Mouse (Mus musculus) adipocyte (in vitro differentiated cells): Measurements from ENCODE around the gene Leng9.
A peak's percentile ranks its signal among the peaks of the same experiment; 100 is the strongest.

Experiments
- DNase-seq: peaks from one replicate; pipeline ENCODE4 v3.0.0-alpha.2; 2016; ENCODE audit warnings: low spot score

Gene Leng9

DNA sequence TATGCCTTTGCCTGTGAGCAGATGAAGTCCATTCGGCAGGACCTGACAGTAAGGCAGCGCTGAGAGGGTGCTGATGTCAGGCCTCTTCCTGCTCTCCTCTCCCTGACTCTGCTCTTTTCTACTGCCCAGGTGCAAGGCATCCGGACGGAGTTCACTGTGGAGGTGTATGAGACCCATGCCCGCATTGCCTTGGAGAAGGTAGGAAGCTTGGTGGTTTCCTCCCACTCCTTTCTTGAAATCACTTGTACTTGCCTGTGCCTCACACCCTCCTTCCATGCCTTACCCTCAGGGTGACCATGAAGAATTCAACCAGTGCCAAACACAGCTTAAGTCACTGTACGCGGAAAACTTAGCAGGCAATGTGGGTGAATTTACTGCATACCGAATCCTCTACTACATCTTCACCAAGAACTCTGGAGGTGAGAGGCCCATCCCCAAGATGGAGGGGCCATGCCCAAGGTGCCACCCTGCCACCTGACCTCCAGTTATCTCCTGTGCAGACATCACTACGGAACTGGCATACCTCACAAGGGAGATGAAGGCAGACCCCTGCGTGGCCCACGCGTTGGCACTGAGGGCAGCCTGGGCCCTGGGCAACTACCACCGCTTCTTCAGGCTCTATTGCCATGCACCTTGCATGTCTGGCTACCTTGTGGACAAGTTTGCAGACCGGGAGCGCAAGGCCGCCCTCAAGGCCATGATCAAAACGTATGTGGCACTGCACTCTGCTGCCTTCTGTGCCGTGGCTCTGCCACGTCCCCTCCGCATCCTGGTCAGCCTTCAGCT lies 5.2 kb downstream of the Leng9 start:
- DNase-seq, result no peak

DNA sequence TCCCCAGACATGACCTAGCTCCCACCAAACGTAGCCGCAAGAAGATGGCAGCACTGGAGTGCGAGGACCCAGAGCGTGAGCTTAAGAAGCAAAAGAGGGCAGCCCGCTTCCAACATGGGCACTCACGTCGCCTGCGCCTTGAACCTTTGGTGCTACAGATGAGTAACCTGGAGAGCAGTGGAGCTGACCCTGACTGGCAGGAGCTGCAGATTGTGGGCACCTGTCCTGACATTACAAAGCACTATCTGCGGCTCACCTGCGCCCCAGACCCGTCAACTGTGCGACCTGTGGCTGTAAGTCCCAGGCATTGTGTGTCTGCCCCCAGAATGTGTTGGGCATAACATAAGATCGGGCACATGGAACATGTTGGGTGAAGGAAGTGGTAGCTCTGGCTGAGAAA lies 6.1 kb downstream of the Leng9 start:
- DNase-seq, result no peak

DNA sequence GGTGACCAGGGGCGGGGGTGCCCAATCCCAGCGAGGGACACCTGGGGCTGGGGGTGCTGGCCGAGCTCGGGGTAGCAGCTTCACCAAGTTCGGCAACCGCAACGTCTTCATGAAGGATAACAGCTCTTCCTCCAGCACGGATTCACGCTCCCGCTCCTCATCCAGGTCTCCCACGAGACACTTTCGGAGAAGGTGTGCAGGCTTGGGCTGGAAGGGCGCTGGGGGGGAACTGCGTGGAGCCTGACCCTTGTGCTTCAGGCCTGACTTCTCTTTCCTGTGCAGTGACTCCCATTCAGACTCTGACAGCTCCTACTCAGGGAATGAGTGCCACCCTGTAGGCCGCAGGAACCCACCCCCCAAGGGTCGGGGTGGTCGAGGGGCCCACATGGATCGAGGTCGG lies 6.7 kb downstream of the Leng9 start:
- DNase-seq, result no peak

DNA sequence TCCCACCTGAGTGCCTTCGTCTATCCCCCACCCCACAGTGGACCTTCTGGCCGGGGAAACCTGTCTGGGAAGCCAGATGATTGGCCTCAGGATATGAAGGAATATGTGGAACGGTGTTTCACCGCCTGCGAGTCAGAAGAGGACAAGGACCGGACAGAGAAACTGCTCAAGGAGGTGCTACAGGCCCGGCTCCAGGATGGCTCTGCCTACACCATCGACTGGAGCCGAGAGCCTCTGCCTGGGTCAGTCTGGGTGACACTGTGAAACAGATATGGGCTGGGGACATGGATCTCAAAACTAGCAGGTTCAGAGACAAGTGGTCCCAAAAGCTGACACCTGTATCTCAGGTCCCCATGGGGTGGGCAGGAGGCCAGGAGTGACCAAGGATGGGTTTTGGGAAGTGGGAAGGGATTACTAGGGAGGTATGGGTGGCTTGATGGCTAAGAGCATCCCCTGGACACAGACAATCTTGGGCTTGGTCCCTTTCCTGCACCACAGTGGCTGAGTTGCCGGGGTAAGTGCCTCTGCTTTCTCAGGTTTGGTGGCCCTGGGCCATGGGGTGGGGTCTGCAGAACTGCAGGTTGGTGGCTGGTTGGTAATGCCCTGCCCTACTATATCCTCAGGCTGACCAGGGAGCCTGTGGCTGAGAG lies 7.3 kb downstream of the Leng9 start:
- no peak for DNase-seq

DNA sequence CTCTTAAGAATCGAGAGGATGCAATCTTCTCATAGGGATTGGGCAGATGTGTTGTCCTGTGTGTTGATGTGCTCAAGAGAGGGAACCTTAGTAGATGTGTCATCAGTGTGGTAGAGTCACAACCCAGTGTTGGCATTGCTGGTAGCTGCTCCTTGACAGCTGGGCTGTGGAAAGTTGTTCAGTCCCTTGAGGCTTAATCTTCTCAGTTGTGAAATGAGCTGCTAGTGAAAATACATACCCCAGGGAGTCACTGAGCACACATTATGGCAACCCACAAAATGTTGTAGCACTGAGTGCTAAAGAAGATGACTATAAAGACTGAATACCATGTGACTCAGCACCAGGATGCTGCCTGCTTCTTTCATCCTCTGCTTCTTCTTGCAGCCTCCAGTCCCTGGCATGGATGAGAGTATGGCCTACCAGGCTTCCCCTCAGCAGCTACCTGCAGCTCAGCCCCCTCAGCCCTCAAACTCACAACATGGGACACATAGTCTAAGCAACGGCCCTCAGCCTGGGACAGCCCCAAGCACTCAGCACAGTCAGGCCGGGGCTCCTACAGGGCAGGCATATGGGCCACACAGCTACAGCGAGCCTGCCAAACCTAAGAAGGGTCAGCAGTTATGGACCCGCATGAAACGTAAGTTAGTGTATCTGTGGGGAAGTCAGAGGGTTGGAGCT lies 8.4 kb downstream of the Leng9 start:
- no peak for DNase-seq

DNA sequence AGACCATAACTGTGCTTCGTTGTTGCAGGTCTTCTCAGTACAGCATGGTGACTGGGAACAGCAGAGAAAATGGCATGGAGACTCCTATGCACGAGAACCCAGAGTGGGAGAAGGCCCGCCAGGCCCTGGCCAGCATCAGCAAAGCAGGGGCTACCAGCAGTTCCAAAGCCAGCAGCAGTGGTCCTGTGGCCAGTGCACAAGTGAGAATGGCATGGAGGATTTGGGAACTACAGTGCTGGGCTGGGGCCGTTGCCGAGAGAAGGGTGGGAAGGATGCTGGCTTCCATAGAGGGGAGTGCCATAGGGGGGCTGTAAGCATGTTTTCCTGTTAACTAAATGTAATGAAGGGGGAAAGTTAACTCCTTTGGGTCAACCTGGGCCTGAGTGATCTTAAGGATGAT lies 10.8 kb downstream of the Leng9 start:
- no peak for DNase-seq

DNA sequence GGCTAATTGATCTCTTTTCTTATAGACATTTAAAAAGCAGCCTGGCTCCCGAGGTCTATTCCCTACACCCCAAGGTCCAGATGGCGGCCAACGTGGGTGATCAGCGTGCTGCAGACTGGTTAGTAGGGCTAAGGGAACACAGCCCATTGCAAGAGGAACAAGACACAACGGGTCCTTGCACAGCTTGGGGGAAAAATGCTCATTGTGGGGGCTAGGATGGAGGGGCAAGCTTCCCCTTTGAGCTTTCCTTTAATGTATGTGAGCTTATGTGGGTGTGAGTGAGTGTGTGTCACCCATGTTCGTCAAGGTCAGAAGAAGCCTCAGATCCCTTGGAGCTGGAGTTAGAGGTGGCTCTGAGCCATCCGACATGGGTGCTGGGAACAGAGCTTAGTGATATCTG lies 11.5 kb downstream of the Leng9 start:
- no peak for DNase-seq

DNA sequence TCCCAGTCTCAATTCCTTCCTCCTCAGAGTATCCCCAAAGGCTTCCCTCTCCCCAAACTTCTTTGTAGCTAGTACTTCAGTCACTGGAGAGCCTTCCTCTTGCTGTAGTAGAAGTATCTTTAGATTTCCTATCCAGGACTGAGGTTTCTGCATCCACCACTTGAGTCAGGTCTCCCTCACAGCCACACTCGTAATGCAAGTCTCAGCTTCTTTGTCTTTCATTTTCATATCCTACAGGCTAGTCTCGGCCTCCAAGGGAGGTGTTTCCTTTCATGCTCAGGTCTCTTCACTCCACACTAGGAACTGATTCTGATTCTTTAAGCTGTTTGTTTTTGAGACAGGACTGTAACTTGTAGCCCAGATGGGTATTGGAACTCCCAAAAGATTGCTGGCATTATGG lies 12.0 kb downstream of the Leng9 start:
- DNase-seq, result no peak

DNA sequence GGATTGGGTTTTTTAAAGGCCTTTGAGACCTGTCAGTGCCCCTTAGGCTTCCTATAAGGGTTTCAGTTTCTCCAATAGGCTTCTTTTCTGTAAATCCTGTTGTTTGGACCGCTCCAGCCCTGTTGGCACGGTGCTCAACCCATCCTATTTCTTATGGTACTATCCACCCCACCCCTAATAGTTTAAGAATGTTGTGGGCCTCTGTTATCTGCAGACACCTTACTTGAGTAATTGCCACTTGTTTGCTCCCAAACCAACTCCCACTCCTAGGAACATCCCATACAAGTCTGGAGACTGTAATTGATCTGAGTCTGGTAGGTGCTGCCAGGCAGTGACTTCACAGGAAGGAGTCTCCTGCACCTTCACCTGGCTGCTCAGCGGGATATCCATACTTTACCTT lies 12.4 kb downstream of the Leng9 start:
- DNase-seq, result no peak

DNA sequence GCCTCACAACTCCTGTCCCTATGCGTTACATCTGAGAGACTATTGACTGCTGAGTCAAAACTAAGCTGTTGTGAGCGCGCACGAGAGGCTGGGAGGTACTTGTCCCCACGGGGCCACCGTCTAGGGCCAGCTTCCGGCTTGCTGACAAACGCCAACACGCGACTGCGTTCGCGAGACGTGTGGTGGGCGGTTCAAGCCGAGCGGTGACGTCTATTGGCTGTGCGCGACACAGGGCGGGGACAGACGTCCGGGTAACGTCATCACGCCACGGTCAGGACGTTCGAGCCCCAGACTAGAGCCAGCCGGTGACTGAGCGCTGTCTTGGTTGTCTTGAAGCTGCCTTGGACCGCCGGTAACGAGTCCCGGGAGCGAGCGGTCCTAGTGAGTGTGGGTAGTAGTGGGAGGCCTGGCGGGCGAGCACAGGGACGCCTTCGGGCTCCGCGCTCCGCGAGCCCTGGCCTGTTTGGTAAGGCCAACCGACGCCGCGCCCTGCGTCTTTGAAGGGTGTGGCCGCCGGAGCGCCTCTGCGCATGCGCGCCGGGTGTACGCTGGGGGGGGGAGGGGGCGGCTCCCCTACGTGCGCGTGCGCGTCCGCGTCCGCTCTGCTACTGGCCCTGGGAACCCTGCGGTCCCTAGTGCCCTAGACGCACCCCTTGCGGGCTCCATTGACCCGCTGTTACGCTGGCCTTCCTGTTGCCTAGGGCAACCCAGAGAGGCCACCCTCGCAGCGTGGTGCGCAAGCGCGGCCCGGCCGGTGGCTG lies 13.2 kb downstream of the Leng9 start, which contains the start of gene Leng8:
Gene Leng8 (plus strand): TSS at position 269 of the 761 bp plus-strand sequence.
- peak; percentile 97 for DNase-seq

DNA sequence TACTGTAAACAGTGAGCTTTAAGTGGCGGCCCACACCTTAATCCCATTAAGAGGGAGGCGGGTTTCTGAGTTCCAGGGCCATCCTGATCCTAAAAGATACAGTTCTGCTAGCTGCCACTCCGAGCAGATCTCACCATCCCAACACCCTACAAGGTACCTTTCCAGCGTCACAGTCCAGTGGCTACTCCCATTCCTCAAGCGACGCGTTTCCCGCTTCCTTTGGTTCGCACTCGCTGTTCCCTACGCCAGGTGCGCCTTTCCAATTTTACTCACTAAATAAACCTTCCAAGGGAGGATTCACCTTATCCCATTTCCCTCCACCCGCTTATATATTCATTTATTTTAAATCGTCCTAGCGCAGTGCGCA lies 13.8 kb downstream of the Leng9 start:
- no peak for DNase-seq

DNA sequence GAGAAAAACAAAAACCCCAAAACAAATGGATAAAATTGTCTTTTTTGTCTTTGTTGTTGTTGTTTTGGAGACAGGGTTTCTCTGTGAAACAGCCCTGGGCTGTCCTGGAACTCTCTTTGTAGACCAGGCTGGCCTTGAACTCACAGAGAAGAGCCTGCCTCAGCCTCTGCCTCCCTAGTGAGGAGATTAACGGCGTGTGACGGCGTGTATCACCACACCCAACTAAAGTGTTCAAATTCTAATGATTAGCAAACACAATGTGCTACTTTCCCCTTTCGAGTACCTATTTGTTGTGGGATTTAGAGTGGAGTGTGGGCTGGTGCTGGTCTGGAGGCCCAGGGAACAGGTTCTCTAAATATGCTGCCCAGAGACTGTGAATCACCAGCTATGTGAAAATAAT lies 15.3 kb downstream of the Leng9 start:
- DNase-seq, result no peak

DNA sequence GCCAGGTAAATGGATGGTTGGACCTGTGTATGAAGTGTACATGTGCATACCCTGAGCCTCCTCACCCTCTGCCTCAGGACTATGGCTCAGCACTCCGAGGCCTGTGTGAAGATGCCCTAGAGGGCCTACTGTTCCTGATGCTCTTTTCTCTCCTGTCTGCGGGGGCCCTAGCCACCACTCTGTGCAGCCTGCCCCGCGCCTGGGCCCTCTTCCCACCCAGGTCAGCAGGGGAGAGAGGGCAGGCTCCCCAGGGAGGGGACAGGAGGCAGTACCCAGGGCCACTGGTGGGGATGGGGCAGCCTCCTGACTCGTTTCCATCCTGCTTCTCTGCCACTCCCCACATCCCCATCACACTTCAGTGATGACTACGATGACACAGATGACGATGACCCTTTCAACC lies 17.2 kb downstream of the Leng9 start:
- DNase-seq, result no peak

DNA sequence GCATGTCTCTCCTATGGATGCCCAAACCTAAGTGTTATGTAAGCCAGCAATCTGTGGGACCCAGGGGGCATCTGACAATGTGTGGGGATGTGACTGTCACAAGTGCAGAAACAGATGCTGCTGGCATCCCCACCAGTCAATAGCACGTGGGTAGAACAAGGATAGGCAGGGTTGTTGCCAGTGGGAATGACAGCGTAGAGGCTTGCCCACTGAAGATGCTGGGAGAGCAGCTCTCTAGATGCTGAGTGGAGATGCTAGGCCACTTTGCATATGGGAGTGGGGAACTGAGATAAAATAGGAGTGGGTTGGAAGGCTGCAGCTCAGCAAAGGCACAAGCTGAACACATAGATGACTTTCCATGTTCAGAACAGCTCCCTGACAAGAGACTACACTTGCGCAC lies 17.6 kb downstream of the Leng9 start:
- DNase-seq, result no peak

DNA sequence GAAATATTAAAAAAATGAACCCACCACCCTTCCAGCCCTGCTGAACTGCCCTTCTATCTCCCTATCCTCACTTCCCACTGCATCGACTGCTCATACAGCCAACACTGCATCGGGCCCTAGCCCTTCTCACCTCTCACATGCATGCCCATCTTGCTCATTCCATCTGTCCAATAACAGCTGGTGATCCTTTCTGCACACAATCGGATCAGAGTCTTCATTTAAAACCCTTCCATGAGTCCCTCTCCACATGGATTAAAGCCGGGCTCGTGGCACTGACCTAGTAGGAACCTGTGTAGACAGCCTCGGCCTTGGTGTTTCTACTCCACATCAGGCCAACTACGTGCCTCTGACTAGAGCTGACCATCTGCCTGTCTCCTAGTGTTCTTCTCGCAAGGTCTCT lies 18.2 kb downstream of the Leng9 start:
- DNase-seq, result no peak

DNA sequence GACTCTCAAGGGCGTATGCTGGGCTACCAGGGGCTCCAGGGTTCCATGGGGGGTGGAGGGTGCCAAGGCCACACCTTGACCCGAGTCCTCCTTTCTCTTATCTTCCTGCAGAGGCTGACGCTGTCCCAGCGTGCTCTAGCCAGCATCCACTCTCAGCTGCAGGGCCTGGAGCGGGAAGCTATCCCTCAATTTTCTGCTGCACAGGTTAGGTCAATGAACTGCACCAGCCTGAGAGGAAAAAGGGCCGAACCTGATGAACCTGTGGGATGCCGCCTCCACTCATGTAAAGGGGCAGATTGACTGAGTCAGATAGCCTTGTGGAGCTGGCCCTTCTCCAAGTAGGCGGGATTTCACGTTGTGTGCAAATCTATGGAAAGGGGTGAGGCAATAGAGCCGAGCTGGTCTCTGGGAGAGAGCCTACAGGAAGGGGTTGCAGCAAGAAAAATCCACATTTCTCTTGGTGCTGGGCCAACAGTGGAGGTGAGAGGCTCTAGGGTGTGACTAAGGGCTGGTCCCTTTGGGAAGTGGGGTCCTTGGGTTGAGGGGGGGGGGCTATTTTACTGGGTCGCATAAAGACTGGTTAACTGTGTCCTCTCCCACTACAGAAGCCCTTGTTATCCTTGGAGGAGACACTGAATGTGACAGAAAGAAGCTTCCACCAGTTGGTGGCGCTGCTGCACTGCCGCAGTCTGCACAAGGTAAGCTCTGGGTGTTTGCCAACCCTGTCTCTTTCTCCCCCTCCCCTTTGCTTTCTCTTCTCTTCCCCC lies 19.3 kb downstream of the Leng9 start:
- peak; percentile 67 for DNase-seq

DNA sequence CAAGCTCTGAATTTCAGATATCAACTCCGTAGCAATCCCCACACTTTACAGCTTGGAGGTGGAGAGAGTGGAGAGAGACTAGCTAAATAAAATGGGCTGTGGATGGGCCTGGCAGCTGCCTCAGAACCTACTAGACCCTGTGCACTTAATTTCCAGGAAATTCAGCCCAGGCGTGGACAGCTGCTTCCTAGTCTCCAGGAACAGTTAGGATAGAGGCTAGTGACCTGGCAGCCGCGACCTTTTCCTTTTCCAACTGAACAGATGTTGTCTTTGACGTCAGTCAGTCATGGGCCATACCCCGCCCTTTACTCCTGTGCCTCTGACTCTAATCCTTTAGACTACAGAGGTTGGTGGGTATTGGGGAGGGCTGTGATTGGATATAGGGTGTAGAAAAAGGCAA lies 21.3 kb downstream of the Leng9 start:
- DNase-seq, result no peak

DNA sequence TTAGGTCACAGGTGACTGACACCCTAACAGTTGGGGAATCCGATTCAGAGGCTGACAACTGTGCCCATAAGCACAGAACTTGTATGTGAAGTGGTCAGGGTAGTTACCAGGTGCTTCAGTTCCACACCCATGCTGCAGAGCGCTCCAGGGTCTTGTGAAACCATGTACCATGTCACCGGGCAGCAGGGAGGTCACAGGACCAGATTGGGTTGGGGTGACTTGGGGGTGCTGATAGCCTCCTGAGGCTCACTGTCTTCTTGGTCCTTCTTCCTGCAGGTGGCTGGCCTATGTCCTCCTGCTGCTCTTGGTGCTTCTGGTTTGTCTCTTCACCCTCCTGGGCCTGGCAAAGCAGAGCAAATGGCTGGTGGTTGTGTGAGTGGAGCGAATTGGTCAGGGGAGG lies 22.3 kb downstream of the Leng9 start:
- no peak for DNase-seq

DNA sequence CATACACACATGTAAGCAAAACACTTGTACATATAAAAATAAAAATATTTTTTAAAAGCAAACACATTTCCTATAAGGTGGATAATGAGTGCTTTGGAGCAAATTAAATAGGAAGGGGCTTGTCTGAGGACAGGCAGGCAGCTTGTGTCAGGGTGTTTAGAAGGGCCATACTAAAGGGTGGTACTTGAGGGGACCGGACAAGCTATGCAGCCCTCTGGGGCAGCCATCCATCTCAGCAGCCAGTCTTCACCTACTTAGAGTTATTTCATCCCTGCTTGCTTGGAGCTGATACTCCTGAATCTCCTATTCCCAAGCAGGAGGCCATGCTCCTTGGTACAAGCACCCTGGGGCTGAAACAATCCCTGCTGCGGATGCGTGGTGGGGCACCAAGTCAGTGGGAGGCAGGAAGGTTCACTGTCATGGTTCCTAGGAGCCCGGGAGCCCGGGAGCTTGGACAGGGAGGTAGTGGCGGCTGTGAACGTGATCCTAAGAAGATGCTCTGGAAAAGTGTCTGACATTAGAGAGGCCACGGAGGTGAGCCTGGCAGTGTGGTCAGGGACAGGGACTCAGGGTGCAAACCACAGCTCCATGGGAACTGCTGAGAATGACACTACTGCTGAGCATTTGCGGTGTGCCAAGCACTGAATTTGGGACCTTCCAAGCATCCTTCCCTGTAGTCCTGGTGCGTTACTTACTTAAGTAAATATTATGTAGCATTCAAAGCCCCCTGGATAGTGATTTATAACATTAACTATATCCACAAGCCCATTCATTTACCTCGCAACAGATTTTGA lies 23.0 kb downstream of the Leng9 start:
- no peak for DNase-seq

DNA sequence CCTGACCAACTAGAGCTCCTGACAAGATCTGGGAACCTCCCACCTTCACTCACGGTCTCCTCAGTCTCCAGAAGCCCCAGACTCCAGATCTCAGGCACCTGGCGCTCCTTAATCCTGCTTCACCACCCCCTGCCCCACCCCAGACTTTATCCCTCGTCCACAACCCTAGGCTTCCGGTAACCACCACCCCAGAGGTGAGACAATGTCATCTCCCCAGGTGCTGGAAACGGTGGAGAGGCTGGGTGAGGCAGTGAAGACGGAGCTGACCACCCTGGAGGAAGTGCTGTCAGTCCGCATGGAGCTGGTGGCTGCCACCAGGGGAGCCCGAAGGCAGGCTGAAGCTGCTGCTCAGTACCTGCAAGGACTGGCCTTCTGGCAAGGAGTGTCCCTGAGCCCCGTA lies 24.9 kb downstream of the Leng9 start:
- DNase-seq, result no peak

DNA sequence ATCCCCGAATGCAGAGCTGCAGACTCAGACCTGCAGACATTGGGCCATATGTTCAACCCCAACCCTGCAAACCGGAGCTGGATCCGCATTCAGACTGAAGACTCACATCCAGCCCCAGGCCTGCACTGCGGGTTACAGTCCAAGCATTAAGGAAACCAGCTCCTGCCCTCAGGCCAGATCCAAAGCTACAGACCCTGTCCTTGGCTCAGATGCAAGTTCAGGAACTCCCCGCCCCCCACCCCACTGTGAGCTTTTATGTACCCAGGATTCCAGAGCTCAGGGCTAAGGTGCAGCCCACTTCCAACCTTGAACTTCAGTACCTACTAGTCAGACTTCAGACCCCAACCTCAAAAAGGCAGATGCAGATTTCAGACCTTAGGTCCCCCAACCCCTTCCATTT lies 25.3 kb downstream of the Leng9 start:
- no peak for DNase-seq
